Mouse (Mus musculus) forebrain, postnatal 0 days (tissue): Measurements from ENCODE around the gene Tnxb. TPM values are rescaled to one million over a fixed set of nuclear protein-coding genes. Genes with fewer than 3 reads are reported as not detected.
A peak's percentile ranks its signal among the peaks of the same experiment; 100 is the strongest.

Experiments
- ATAC-seq: fragments of 200-750 bp; cut with Nextera tagmentation; 2 replicates; pipeline ENCODE4 v1.8.0; 2017; ENCODE audit warnings: mild to moderate bottlenecking, moderate library complexity
- DNase-seq: peaks from one replicate; pipeline ENCODE4 v3.0.0-alpha.2; 2015
- H3K27ac ChIP-seq: fragments of 300-500 bp; sonication (generic); 2 replicates; pipeline ENCODE4 v1.5.1; 2014; ENCODE audit warnings: low read depth, mild to moderate bottlenecking, antibody characterized with exemption, low read length, moderate library complexity, mixed read lengths
- H3K27me3 ChIP-seq: fragments of 300-500 bp; sonication (generic); 2 replicates; pipeline ENCODE4 v1.6.1; 2014; ENCODE audit warnings: mild to moderate bottlenecking, low read length, mixed read lengths; ENCODE audit not compliant: insufficient read depth
- H3K36me3 ChIP-seq: fragments of 300-500 bp; sonication (generic); 2 replicates; pipeline ENCODE4 v1.6.1; 2014; ENCODE audit warnings: mild to moderate bottlenecking, moderate library complexity; ENCODE audit not compliant: insufficient read depth
- H3K4me1 ChIP-seq: fragments of 300-500 bp; sonication (generic); 2 replicates; pipeline ENCODE4 v1.6.1; 2014; ENCODE audit warnings: antibody characterized with exemption; ENCODE audit not compliant: insufficient read depth
- H3K4me2 ChIP-seq: fragments of 300-500 bp; sonication (generic); 2 replicates; pipeline ENCODE4 v1.6.1; 2014; ENCODE audit warnings: low read depth, mild to moderate bottlenecking, moderate library complexity
- H3K4me3 ChIP-seq: fragments of 300-500 bp; sonication (generic); 2 replicates; pipeline ENCODE4 v1.5.1; 2014; ENCODE audit warnings: low read depth, low read length, mixed read lengths
- H3K9ac ChIP-seq: fragments of 300-500 bp; sonication (generic); 2 replicates; pipeline ENCODE4 v1.6.1; 2014; ENCODE audit warnings: mild to moderate bottlenecking
- H3K9me3 ChIP-seq: fragments of 300-500 bp; sonication (generic); 2 replicates; pipeline ENCODE4 v1.6.1; 2016; ENCODE audit warnings: low read length
- CTCF ChIP-seq: sonication (generic); IDR thresholded peaks from 2 replicates; pipeline ENCODE4 v1.5.1; 2016; ENCODE audit warnings: antibody characterized with exemption, control low read depth, low read depth
- WGBS: fragments of 180-500 bp; shearing (Covaris S2); extraction: QIAGEN DNeasy Blood & Tissue Kit; methylation state at CpG from one replicate; pipeline ENCODE4 v1.1.7; 2014; 5-methylcytosine and 5-hydroxymethylcytosine counted together
- polyA plus RNA-seq: library from polyadenylated mRNA; unstranded; fragments of >200 nt; fragmentation: Nextera tagmentation; extraction: Ambion mirVana; gene quantifications from 2 replicates; pipeline ENCODE4 v1.2.1, GENCODE M21; 2015
- total RNA-seq: library from RNA; depleted of rRNA; stranded (reverse); fragments of >200 nt; gene quantifications from 2 replicates; pipeline ENCODE4 v1.2.3, GENCODE M21; 2014

Gene Tnxb
- total and polyA plus RNA-seq, 2 experiments from 2014 or later, result 0.16 to 1.7 TPM

- WGBS, result 70% methylated on average over 3 of the region's 3 CpGs
- no peak for DNase-seq
- Histone ChIP-seq H3K27ac (no peak overlapping the region), H3K9ac (no peak overlapping the region), H3K27me3 (peaks cover 4% of the 10 kb centered on the region; the same call in 1 of the 2 replicates), H3K4me3 (no peak overlapping the region), H3K4me2 (no peak overlapping the region), H3K4me1 (no peaks in the 10 kb centered on the region), H3K36me3 (no peaks in the 10 kb centered on the region), H3K9me3 (no peaks in the 10 kb centered on the region)
- no peak for ATAC-seq
- no peak for TF ChIP-seq CTCF
These were observed 10.5 kb upstream of the Tnxb start for GRCm38 (mm10) chr17:34659897-34660214.

- Histone ChIP-seq H3K9ac (no peak overlapping the region), H3K27ac (no peak overlapping the region), H3K36me3 (no peaks in the 10 kb centered on the region), H3K4me3 (no peak overlapping the region), H3K4me2 (no peak overlapping the region), H3K27me3 (peaks cover 4% of the 10 kb centered on the region; the same call in 1 of the 2 replicates), H3K4me1 (no peaks in the 10 kb centered on the region), H3K9me3 (no peaks in the 10 kb centered on the region)
- TF ChIP-seq CTCF, result no peak
- WGBS, result 38% methylated on average over 11 of the region's 11 CpGs
- ATAC-seq (no peak), DNase-seq (no peak)
These were observed 10.0 kb upstream of the Tnxb start for GRCm38 (mm10) chr17:34660259-34660820.

GRCm38 (mm10) chr17:34661121-34661591, 9.2 kb upstream of the Tnxb start:
- Histone ChIP-seq H3K36me3 (no peaks in the 10 kb centered on the region), H3K4me1 (no peaks in the 10 kb centered on the region), H3K9me3 (no peaks in the 10 kb centered on the region), H3K9ac (no peak overlapping the region), H3K27ac (no peak overlapping the region), H3K4me3 (peak overlapping the region; percentile 5; the same call in 1 of the 2 replicates), H3K27me3 (peaks cover 4% of the 10 kb centered on the region; the same call in 1 of the 2 replicates), H3K4me2 (peak overlapping the region; percentile 35)
- no peak for TF ChIP-seq CTCF
- no peak for ATAC-seq
- DNase-seq, result no peak
- WGBS, result 13% methylated on average over 19 of the region's 19 CpGs

- 73% methylated on average over 1 of the region's 1 CpGs for WGBS
- Histone ChIP-seq H3K36me3 (no peaks in the 10 kb centered on the region), H3K27me3 (peaks cover 4% of the 10 kb centered on the region; the same call in 1 of the 2 replicates), H3K27ac (no peak overlapping the region), H3K4me3 (no peak overlapping the region), H3K4me2 (no peak overlapping the region), H3K9ac (no peak overlapping the region), H3K9me3 (no peaks in the 10 kb centered on the region), H3K4me1 (no peaks in the 10 kb centered on the region)
- TF ChIP-seq CTCF, result no peak
- ATAC-seq (no peak), DNase-seq (no peak)
These were observed 7.9 kb upstream of the Tnxb start for GRCm38 (mm10) chr17:34662468-34662867.

- peaks cover 4% of the 10 kb centered on the region; the same call in 1 of the 2 replicates for H3K27me3 ChIP-seq
- H3K9ac ChIP-seq, result no peak overlapping the region
- DNase-seq (no peak), ATAC-seq (no peak)
- H3K9me3 ChIP-seq, result no peaks in the 10 kb centered on the region
- no peaks in the 10 kb centered on the region for H3K4me1 ChIP-seq
- H3K4me3 ChIP-seq, result no peak overlapping the region
- no peak overlapping the region for H3K4me2 ChIP-seq
- H3K27ac ChIP-seq, result no peak overlapping the region
- no peaks in the 10 kb centered on the region for H3K36me3 ChIP-seq
- TF ChIP-seq CTCF, result no peak
- 82% methylated on average over 8 of the region's 8 CpGs for WGBS
These were observed 7.4 kb upstream of the Tnxb start for GRCm38 (mm10) chr17:34662978-34663377.

- TF ChIP-seq CTCF, result no peak
- WGBS, result 60% methylated on average over 1 of the region's 1 CpGs
- H3K9ac ChIP-seq, result no peak overlapping the region
- H3K9me3 ChIP-seq, result no peaks in the 10 kb centered on the region
- no peak for ATAC-seq
- peaks cover 4% of the 10 kb centered on the region; the same call in 1 of the 2 replicates for H3K27me3 ChIP-seq
- H3K4me1 ChIP-seq, result no peaks in the 10 kb centered on the region
- no peak for DNase-seq
- no peak overlapping the region for H3K4me3 ChIP-seq
- no peak overlapping the region for H3K4me2 ChIP-seq
- no peaks in the 10 kb centered on the region for H3K36me3 ChIP-seq
- no peak overlapping the region for H3K27ac ChIP-seq
These were observed 6.8 kb upstream of the Tnxb start for GRCm38 (mm10) chr17:34663558-34663957.

- no peak for TF ChIP-seq CTCF
- Histone ChIP-seq H3K27me3 (peaks cover 4% of the 10 kb centered on the region; the same call in 1 of the 2 replicates), H3K4me3 (no peak overlapping the region), H3K27ac (no peak overlapping the region), H3K36me3 (no peaks in the 10 kb centered on the region), H3K9me3 (no peaks in the 10 kb centered on the region), H3K4me2 (no peak overlapping the region), H3K9ac (no peak overlapping the region), H3K4me1 (no peaks in the 10 kb centered on the region)
- no peak for ATAC-seq
- WGBS, result 77% methylated on average over 7 of the region's 7 CpGs
- DNase-seq, result no peak
These were observed 5.9 kb upstream of the Tnxb start for GRCm38 (mm10) chr17:34664472-34664871.
